Mouse (Mus musculus) heart, embryonic 11.5 days (tissue): ENCODE results near the gene Cyba. TPM values are rescaled to one million over a fixed set of nuclear protein-coding genes. Genes with fewer than 3 reads are reported as not detected.

ENCODE experiments used
- ATAC-seq: fragments of 200-750 bp; cut with Nextera tagmentation; replicated peaks from 2 replicates; pipeline ENCODE4 v1.8.0; 2017; ENCODE audit warnings: moderate library complexity; ENCODE audit not compliant: insufficient number of reproducible peaks, low FRiP score, low TSS enrichment
- H3K27ac ChIP-seq: fragments of 300-500 bp; sonication (generic); 2 replicates; pipeline ENCODE4 v1.5.1; 2014; ENCODE audit warnings: mild to moderate bottlenecking, low read depth, low read length
- H3K27me3 ChIP-seq: fragments of 300-500 bp; sonication (generic); 2 replicates; pipeline ENCODE4 v1.6.1; 2014; ENCODE audit warnings: mild to moderate bottlenecking, low read length, mixed read lengths; ENCODE audit not compliant: control insufficient read depth, insufficient read depth
- H3K36me3 ChIP-seq: fragments of 300-500 bp; sonication (generic); 2 replicates; pipeline ENCODE4 v1.6.1; 2014; ENCODE audit warnings: mild to moderate bottlenecking, low read length, moderate library complexity, mixed read lengths; ENCODE audit not compliant: control insufficient read depth, insufficient read depth
- H3K4me1 ChIP-seq: fragments of 300-500 bp; sonication (generic); 2 replicates; pipeline ENCODE4 v1.6.1; 2014; ENCODE audit warnings: low read length; ENCODE audit not compliant: control insufficient read depth, insufficient read depth
- H3K4me2 ChIP-seq: fragments of 300-500 bp; sonication (generic); 2 replicates; pipeline ENCODE4 v1.6.1; 2014; ENCODE audit warnings: mild to moderate bottlenecking, moderate library complexity
- H3K4me3 ChIP-seq: fragments of 300-500 bp; sonication (generic); 2 replicates; pipeline ENCODE4 v1.5.1; 2014; ENCODE audit warnings: low read depth, low read length
- H3K9ac ChIP-seq: fragments of 300-500 bp; sonication (generic); 2 replicates; pipeline ENCODE4 v1.6.1; 2014; ENCODE audit warnings: mild to moderate bottlenecking, low read depth, low read length, moderate library complexity
- H3K9me3 ChIP-seq: fragments of 300-500 bp; sonication (generic); replicated peaks from 2 replicates; pipeline ENCODE4 v1.6.1; 2016; ENCODE audit warnings: low read length; ENCODE audit not compliant: control insufficient read depth
- WGBS: fragments of 180-500 bp; shearing (Covaris S2); extraction: QIAGEN DNeasy Blood & Tissue Kit; methylation state at CpG from one replicate; pipeline ENCODE4 v1.1.7; 2014; ENCODE audit not compliant: insufficient replicate concordance; 5-methylcytosine and 5-hydroxymethylcytosine counted together
- polyA plus RNA-seq: library from polyadenylated mRNA; unstranded; fragments of >200 nt; fragmentation: Nextera tagmentation; extraction: Ambion mirVana; gene quantifications from 2 replicates; pipeline ENCODE4 v1.2.1, GENCODE M21; 2014

Cyba gene
- polyA plus RNA-seq, 1 experiment from 2014 or later: 174 TPM

DNA sequence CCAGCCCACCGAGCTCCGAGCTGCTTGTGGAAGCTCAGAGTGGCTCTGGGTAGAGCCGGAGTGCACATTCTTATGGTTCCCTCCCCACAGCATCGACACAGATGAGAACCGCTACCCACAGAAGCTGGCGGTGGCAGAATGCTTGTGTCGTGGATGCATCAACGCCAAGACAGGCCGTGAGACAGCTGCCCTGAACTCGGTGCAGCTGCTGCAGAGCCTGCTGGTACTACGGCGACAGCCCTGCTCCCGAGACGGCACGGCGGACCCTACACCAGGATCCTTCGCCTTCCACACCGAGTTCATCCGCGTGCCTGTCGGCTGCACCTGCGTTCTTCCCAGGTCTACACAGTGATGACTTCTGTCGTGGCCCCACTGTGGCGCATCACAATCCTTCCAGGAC, 9.5 kb downstream of the Cyba start:
- H3K9me3 ChIP-seq: no peaks in the 10 kb centered on the region
- ATAC-seq: no peak
- no peaks in the 10 kb centered on the region for H3K27me3 ChIP-seq
- no peak overlapping the region for H3K9ac ChIP-seq
- H3K36me3 ChIP-seq: peaks cover 3% of the 10 kb centered on the region
- 79% methylated on average over 24 of the region's 24 CpGs for WGBS
- H3K4me3 ChIP-seq: no peak overlapping the region
- no peak overlapping the region for H3K27ac ChIP-seq
- no peak overlapping the region for H3K4me2 ChIP-seq
- H3K4me1 ChIP-seq: peaks cover 8% of the 10 kb centered on the region

DNA sequence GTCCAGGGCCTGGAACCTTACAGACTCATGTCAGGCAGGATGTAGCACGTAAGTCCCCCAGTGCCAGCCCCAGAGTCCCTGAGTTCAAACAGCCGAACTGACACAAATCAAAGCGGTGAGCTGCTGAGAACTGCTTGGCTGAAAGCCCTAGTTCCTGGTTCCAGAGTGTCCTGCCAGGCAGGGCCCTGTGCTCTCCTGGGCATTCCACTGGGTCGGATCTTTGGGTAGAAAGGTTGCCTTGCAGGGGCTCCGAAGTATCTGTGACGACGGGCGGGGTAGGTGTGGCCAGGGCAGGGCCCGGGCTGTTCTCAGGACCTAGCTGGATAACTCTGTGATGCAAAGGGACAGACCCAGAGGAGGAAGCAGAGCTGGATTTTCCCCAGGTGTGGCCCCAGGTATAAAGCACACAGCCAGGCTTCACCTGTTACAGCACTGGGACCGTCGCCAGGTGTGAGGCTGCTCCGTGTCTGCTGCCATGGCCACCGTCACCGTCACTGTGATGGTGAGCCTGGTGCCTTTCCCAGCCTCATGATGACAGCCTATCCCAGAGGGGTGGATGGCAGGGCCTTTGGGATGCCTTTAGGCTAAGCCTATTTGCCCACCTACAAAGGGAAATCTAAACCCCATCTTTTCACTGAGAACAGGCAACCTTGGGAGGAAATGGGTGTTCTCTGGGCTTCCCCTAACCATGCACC, 11.2 kb downstream of the Cyba start, which contains the start of gene Il17c:
Il17c (plus strand) TSS at position 645 of the 695 bp plus-strand sequence.
- H3K4me2 ChIP-seq: no peak within 1 kb of the TSS
- 74% methylated on average over 14 of the region's 14 CpGs for WGBS
- no peak within 1 kb of the TSS for H3K27ac ChIP-seq
- H3K27me3 ChIP-seq: no peaks in the 10 kb centered on the region
- no peak within 1 kb of the TSS for H3K9ac ChIP-seq
- no peak for ATAC-seq
- H3K4me1 ChIP-seq: peaks cover 8% of the 10 kb centered on the region
- H3K9me3 ChIP-seq: no peaks in the 10 kb centered on the region
- H3K4me3 ChIP-seq: no peak within 1 kb of the TSS
- H3K36me3 ChIP-seq: peaks cover 8% of the 10 kb centered on the region

- Histone ChIP-seq H3K4me1 (peaks cover 8% of the 10 kb centered on the region), H3K4me2 (no peak overlapping the region), H3K4me3 (no peak overlapping the region), H3K9me3 (no peaks in the 10 kb centered on the region), H3K9ac (no peak overlapping the region), H3K27ac (0 out of 2 replicates have a peak overlapping the region, but pooled peaks have one; percentile 15), H3K36me3 (peaks cover 13% of the 10 kb centered on the region), H3K27me3 (no peaks in the 10 kb centered on the region)
- WGBS: 73% methylated on average over 9 of the region's 9 CpGs
- no peak for ATAC-seq
Measured at GRCm38 (mm10) chr8:122419881-122420555, 12.7 kb downstream of the Cyba start.

GRCm38 (mm10) chr8:122415554-122415953, 17.2 kb downstream of the Cyba start:
- Histone ChIP-seq H3K9me3 (no peaks in the 10 kb centered on the region), H3K27me3 (no peaks in the 10 kb centered on the region), H3K4me2 (no peak overlapping the region), H3K4me3 (no peak overlapping the region), H3K36me3 (peaks cover 43% of the 10 kb centered on the region), H3K4me1 (no peaks in the 10 kb centered on the region), H3K9ac (no peak overlapping the region), H3K27ac (no peak overlapping the region)
- ATAC-seq: no peak
- WGBS: 87% methylated on average over 6 of the region's 6 CpGs

DNA sequence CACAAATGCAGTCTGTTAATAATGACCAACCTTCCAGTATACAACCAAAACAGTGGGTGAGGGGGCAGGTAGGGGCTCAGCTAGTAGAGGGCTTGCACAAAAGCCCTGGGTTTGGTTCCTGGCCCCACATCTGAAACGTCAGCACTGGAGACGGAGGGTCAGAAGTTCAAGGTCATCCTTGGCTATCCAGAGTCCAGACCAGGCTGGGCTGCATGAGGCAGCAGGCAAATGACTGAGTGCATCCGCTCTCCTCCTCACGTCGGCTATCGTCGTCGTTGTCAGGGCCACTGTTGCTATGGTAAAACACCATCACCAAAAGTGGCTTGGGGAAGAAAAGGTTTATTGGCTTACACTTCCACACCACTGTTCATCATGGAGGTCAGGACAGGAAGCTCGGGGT, 18.4 kb downstream of the Cyba start:
- no peak overlapping the region for H3K4me2 ChIP-seq
- H3K4me1 ChIP-seq: no peaks in the 10 kb centered on the region
- no peaks in the 10 kb centered on the region for H3K9me3 ChIP-seq
- H3K27me3 ChIP-seq: no peaks in the 10 kb centered on the region
- no peak overlapping the region for H3K4me3 ChIP-seq
- peaks cover 51% of the 10 kb centered on the region for H3K36me3 ChIP-seq
- no peak overlapping the region for H3K9ac ChIP-seq
- WGBS: 87% methylated on average over 9 of the region's 9 CpGs
- ATAC-seq: no peak
- no peak overlapping the region for H3K27ac ChIP-seq

- no peak overlapping the region for H3K9ac ChIP-seq
- no peaks in the 10 kb centered on the region for H3K27me3 ChIP-seq
- no peak overlapping the region for H3K4me2 ChIP-seq
- H3K36me3 ChIP-seq: peaks cover 54% of the 10 kb centered on the region
- H3K4me1 ChIP-seq: no peaks in the 10 kb centered on the region
- no peak overlapping the region for H3K4me3 ChIP-seq
- no peak overlapping the region for H3K27ac ChIP-seq
- WGBS: 89% methylated on average over 7 of the region's 7 CpGs
- H3K9me3 ChIP-seq: no peaks in the 10 kb centered on the region
- ATAC-seq: no peak
Measured at GRCm38 (mm10) chr8:122407678-122408077, 25.1 kb downstream of the Cyba start.

- no peaks in the 10 kb centered on the region for H3K4me1 ChIP-seq
- ATAC-seq: no peak
- no peak overlapping the region for H3K4me3 ChIP-seq
- no peak overlapping the region for H3K4me2 ChIP-seq
- no peaks in the 10 kb centered on the region for H3K9me3 ChIP-seq
- H3K27me3 ChIP-seq: no peaks in the 10 kb centered on the region
- WGBS: 57% methylated on average over 9 of the region's 9 CpGs
- no peak overlapping the region for H3K27ac ChIP-seq
- H3K9ac ChIP-seq: no peak overlapping the region
- H3K36me3 ChIP-seq: peaks cover 62% of the 10 kb centered on the region
Measured at GRCm38 (mm10) chr8:122405146-122405805, 27.5 kb downstream of the Cyba start.

DNA sequence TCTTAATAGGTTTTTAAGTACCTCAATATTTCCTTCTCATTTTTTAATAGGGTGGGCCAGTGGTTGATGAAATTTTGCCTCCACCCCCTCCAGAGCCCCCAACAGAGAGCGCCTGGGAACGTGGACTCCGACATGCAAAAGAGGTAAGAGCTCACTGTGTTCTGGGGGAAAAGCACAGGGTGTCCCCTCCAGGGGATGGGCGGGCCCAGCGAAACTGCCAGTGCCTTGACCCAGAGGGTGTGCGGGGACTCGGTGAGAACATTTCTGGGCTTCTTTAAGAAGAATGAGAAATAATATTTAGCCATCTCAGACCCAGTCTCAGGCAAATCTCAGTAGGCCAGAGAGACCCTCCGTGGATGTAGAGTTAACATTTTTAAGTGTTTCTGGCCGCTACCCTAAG, 34.5 kb downstream of the Cyba start:
- Histone ChIP-seq H3K9ac (no peak overlapping the region), H3K9me3 (no peaks in the 10 kb centered on the region), H3K27ac (no peak overlapping the region), H3K4me2 (no peak overlapping the region), H3K4me3 (no peak overlapping the region), H3K4me1 (no peaks in the 10 kb centered on the region), H3K36me3 (peaks cover 51% of the 10 kb centered on the region), H3K27me3 (no peaks in the 10 kb centered on the region)
- ATAC-seq: no peak
- WGBS: 92% methylated on average over 9 of the region's 9 CpGs
